Mouse (Mus musculus) adrenal gland, postnatal 14 days (tissue): Measurements from ENCODE around the gene Sh3d21. TPM values are rescaled to one million over a fixed set of nuclear protein-coding genes. Genes with fewer than 3 reads are reported as not detected.
"Not testable (repeated sequence)": the region's sequence is repeated elsewhere in the genome, so short reads cannot be mapped to it uniquely, and the experiment has no call there.

ENCODE experiments used
- DNase-seq: peaks from one replicate; pipeline ENCODE4 v3.0.0; 2021; ENCODE audit warnings: mixed read lengths
- long read RNA-seq, 2 experiments: library from polyadenylated mRNA; stranded (forward); transcript quantifications; one replicate each; pipeline ENCODE4 v2.0.0; 2021
- total RNA-seq: library from RNA; stranded (reverse); gene quantifications from 2 replicates; pipeline ENCODE4 v1.2.3, GENCODE M21; 2021

Sh3d21 gene
- total RNA-seq = 3.7 and 4.8 TPM in 2 replicates
- long read RNA-seq, experiment 1, partial matches to known transcripts = 7 of 8 reads
- long read RNA-seq, experiment 1, other reads (novel, unspliced or antisense) = 1 of 8 reads
- long read RNA-seq, experiment 2, partial matches to known transcripts = 5 of 8 reads
- long read RNA-seq, experiment 2, other reads (novel, unspliced or antisense) = 2 of 8 reads

DNA sequence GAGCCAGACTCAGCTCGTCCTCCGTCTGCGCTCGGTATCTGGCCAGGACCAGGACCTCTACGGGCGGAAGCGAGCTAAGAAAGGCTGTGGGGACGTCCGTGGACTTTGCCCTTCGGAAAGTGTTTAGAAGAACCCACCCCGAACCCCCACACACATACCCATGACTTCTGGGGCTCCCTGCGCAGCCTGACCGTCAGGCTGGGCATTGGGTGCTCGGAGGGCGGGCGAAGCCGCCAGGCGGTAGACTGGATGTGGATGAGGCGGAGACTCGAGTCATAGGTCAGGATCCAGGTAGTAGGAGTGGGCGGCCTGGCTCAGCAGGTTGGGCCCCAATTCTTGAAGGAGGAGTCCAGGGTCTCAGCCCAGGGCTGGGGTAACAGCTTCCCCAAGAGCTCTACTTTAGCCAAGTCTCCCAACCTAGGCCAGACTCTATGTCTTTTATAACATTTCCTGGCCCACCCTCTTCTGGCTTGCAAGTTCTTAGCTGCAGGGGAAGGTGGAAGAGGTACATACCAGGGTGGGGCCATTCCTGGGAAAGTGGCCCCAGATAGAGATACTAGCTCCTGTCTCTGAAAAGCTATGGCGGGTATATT lies at the start of gene Sh3d21:
Sh3d21 (minus strand) TSS at position 425 of the 593 bp plus-strand sequence.
- DNase-seq = no peak

DNA sequence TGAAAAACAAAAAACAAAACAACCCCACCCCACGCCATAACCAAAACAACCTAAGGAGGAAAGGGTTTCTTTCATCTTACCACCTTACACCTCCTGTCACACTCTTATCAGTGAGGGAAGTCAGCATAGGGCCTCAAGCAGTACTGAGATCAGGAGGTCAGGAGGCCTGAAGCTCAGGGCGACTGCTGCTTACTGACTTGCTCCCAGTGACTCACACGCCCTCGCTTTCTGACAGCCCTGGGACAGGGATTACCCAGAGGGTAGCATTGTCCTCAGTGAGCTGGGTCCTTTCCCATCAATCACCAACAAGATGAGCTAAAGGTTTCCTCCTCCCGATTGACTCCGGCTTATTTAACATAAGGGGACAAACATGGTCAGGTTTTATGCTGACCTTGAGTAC lies 43.8 kb upstream of the Sh3d21 start:
- peak; percentile 65 for DNase-seq

DNA sequence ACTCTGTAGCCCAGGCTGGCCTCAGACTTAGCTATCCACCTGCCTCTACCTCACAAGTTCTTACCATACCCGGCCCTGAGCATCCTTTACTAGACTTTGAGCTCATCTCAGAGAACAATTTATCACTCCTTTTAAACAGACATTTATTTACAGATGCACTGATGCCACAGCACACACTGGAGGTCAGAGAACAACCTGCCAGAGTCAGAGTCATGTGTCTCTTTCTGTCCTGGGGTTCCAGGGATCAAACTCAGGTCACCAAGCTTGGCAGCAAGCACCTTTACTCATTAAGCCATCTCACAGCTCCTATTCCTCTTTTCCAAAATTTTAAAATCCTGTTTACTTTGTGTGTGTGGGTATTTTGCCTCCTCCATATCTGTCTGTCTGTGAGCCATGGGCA lies 42.1 kb upstream of the Sh3d21 start:
- no peak for DNase-seq

DNA sequence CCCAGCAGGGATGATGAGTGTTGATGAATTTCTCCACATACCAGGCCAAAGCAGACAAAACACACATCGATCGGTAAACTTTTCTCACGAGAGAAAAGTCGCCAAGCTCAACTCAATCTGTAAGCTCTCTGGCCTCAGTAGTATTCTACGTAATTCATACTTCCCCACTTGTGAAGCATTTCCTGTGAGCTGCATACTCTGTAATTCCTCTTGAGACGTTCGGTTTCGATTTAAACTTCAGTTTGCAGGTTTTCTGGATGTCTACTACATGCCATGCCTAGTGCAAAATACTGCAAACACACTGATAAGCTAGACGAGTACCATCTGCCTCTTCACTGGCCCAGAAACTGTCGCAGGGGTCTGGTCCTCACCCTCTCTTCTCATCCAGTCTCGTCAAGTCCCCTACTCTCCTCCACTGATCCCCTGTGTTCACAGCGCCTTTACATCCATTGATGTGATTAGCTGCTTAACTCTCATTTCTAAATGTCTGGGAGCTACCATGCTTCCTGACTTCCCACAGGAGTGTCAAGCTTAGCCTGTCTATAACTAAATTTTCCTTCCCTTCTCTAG lies 41.5 kb upstream of the Sh3d21 start:
- DNase-seq = no peak

DNA sequence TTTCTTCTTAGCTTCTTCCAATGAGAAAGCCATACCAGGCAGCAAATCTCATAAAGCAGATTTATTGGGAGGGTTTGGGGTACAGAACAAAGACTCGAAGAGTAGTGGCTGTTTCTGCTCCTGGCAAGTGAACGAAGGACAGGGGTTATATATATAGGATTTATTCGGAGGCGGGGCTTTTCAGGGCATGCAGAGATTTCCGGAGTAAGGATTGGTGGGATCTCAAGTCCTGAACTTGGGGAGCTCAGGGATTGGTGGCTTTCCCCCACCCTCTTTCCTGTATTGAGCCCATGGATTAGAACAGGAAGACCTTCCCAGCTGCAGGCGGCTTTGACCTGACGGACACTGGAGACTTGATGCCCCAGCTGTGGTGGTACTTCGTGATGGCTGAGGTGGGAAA lies 40.7 kb upstream of the Sh3d21 start:
- no peak for DNase-seq

DNA sequence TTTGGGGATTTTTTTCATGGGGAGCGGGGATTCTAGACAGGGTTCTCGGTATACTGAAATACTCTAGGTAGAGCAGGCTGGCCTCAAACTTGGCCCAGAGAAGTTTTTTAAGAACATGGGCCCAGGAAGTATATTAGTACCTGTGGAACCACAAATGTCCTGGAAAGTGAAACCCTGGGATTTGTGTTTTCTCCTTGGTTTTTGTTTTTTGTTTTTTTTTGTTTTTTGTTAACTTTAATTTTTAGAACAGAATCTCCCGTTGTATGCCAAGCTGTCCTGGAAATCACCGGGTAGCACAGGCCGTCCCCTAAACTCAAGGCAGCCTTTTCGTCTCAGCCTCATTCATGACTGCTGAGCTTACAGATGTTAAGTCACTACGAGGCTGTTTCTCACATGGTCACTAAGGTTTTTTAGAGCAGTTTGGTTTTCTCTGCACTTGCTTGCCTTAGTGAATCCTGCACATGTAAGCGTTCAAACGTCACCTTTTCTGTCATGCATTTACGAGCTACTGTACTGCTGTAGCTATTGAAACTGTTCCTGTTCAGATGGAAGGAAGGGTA lies 40.1 kb upstream of the Sh3d21 start:
- no peak for DNase-seq

DNA sequence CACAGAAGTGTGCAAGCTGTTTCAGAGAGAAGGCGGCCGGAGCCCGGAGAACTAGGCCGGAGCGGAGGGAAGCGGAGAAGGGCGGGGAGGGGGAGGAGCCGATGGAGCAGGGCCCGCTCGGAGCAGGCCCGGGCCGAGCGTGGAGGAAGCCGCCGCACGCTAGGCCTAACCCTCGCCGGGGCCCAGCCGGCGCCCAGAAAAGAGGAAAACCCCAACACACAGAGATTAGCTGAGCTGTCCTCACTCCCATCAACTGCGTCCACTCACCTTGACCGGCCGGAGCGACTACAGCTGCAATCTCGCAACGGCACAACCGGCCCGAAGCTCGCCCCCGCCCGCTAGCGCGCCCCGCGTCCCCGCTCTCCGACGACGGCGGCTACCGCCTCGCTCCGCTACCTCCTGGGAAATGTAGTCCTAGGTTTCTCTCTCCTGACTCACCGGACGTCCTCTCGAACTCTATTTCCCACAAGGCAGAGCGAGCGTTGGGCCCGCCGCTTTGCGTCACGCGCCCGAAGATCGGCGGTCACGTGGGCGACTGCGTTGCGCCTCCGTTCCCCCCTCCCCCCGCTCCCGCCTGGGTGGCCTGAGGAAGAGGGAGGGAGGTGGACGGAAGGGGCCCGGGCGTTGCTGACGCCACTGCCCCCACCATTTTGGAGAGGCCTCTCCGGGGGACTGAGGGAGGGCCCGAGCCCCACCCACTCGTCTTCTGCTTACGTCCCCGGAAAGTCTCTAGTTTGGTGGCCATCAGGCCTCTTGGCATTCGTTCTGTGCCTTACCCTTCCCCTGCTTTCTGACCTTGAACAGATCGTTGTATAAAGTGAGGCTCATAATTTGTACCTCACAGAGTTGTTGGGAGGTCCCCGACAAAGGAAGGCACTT lies 39.3 kb upstream of the Sh3d21 start, which contains the start of gene Thrap3:
Thrap3 (minus strand) TSS at position 458 of the 879 bp plus-strand sequence.
- DNase-seq = peak; percentile 100

DNA sequence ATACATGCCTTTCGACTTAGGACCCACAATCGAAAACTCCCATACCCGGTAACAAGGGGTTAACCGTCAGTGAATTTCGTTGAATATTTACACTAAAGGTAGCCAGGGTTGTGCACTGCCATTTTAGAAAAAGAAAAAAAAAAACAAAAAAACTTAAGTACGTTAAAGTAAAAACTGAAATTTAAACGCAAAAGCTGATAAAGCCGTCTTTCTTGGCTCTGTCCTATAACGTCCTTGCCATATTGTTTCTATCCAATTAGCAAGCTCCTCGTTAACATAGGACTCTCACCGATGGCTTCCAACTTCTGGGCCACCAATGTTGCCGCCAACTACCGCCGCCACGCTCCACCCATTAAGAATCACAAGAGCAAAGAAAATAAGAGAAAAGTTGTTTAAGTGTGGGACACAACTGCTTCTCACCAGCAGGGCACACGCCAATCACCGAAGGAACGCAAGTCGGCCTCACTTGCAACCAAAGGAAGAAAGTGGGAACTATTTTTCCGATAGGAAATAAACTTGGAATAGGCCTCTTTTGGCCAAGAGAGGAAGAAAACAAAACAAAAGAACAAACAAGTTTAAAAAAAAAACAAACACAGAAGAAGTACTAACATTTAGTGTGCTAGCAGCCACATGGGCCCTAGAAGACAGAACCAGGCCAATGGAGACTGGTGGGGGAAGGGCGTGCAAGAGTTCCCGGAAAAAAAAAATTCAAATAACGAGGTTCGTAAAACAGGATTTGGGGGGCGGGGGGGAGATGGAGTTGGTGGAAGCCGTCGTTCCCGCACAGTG lies 38.4 kb upstream of the Sh3d21 start:
- DNase-seq = peak; percentile 53

DNA sequence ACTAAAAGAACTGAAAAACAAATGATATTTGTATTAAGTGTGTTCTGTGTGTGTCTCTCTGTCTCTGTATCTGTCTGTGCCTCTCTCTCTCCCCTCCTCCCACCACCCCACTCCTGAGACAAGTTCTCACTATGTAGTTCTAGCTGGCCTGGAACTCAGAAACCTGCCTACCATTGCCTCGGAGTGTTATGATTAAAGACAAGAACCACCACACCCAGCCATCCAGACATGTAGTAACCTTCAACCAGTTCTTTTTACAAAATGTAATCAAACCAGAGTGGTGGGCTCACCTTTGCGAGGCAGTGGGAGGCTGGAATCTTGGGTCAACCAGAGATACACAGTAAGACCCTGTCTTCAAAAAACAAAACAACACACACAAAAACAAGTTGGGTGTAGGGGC lies 37.4 kb upstream of the Sh3d21 start:
- DNase-seq = no peak

DNA sequence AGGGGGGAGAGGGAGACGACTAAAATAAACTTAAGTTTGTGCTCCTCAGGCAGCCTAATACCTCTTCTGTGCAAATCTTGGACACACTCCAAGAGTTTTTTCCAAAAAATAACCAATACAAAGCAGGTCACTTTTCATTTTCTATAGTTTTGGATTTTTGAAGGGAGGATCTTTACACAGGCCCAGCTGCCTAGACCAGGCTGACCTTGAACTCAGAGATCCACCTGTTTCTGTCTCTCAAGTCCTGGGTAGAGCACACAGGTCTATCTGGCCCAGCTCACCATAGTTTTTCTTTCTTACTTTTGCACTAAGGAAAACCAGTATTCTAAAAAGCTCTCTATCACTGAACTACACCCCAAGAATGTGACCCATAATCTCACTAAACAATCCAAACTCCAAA lies 36.7 kb upstream of the Sh3d21 start:
- DNase-seq = no peak

DNA sequence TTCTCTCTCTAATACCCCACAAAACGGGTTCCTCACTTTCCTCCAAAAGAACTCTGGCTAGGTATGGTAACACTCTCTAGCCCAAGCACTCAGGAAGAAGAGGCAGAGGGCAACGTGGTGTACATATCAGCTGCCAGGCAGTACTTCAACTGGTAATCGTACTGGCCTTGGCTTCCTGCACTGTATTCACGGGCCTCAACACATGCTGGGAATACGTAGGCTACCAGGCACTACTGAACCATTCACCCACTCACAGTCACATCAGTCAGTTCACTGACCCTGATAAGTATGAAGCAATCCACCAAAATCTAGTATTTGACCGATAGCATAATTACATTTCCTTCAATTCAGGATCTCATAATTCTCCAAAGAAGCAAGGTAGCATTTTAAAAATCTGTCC lies 36.3 kb upstream of the Sh3d21 start:
- peak; percentile 43 for DNase-seq

DNA sequence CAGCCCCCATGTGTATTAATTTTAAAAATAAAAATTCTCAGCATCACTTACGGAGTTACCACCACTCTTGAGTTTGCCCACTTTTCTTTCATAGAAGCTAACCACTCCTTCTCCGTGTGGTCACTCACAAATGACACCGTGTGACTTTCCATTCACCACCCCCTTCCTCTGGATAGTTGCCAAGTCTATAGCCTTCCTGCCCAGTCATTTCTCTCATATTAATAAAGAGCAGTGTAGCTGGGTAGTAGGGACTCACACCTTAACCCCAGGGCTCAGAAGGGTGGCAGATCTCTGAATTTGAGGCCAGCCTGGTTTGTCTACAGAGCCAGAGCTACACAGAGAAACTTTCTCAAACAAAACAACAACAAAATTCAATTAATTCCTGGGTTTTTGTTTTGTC lies 34.2 kb upstream of the Sh3d21 start:
- DNase-seq = peak; percentile 36

DNA sequence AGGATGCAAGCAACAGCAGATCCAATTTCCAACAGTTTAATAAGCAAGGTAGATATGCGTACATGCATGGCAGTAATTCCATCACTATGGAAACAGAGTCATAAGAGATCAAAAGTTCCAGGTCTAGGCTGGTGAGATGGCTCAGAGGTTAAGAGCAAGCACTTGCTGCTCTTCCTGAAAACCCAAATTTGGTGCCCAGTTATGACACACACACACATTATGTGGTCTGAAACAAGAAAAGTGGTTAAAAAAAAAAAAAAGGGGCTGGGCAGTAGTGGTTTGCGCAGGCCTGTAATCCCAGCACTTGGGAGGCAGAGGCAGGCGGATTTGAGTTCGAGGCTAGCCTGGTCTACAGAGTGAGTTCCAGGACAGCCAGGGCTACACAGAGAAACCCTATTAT lies 31.6 kb upstream of the Sh3d21 start:
- DNase-seq = no peak

DNA sequence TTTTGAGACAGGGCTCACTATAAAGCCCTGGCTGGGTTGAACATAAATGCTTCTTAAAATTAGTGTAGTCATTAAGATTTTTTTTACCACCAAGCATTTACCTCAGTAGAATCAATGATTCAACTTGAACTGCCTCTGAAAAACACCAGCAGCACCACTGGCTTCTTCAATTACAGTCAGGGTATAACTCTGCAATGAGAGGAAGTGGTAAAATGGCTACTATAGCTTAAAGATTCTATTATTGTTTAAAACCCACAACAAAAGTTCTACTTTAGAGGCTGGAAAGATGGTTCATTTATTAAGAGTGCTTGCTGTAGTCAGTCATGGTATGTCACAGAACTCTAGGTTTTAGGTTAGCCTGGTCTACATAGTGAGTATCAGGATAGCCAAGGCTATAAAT lies 30.9 kb upstream of the Sh3d21 start:
- no peak for DNase-seq

DNA sequence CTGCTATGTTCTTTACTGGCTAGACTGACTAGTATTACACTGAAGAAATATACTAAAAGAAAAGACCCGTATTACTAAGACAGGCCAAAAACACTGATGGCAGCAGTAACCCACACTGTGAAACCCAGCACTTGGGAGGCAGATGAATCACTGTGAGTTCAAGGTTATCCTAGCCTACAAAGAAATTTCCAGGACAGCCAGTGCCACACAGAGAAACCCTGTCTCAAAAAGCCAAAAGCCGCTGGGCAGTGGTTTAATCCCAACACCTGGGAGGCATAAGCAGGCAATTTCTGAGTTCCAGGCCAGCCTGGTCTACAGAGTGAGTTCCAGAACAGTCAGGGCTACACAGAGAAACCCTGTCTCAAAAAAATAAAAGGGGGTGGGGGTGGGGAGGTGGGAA lies 27.3 kb upstream of the Sh3d21 start:
- DNase-seq = peak; percentile 39

DNA sequence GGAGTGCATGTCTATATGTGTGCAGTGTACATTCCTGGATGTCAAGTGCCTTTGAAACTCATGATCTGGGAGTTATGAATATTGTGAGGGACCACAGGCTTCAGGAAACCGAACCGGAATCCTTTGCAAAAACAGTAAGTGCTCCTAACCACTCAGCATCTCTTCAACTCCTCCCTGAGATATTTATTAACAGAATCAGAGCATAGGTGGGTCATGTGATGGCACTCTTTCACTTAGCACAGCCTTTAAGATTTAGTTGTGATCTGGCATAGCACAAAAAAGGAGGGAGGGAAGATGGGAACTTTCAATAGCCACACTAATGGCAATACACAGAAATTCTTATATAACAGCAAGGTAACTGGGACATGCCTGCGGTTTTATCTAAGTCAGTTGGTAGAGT lies 23.8 kb upstream of the Sh3d21 start:
- no peak for DNase-seq

DNA sequence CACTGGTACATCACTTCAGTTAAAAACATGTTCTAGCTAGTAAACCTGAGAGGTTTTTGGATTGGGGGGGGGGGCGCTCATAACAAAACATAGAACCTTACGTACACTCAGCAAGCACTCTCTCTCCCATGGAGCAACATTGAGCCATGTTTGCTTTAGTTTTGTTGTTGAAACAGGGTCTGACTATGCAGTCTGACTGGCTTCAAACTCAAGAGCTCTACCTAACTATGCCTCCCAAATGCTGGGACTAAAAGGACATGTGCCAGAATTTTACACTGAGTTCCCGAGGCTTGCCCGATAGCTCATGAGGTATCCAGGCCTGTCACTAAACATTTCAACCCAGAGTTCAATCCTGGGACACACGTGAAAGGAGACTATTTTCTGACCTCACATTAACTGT lies 19.7 kb upstream of the Sh3d21 start:
- no peak for DNase-seq

DNA sequence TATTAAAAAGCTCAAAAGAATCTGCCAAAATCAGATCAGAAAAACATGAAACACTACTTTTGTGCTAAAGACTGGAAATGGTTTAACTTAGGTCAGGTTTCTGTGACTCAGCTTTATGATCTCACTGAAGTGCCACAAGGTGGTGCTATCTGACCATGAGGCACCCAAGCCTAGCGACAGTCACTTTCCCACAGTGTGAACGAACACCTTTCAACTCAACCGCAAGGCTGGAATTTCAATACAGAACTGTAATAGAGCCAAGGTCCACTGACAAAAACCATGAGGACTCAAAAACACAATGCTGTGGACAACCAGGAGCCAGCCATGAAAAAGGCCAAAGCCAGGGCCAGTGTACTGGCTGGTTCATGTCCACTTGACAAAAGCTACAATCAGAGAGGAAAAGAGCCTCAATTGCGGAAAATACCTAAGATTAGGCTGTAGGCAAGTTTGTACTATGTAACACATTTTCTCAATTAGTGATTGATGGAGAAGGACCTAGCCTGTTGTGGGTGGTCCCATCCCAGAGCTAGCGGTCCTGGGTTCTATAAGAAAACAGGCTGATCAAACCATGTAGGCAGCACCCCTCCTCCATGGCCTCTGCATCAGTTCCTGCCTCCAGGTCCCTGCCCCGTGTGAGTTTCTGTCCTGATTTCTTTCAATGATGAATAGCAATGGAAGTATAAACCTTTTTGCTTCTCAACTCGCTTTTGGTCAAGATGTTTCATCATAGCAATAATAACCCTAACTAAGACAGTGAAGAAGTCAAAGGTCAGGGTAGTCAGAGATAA lies 18.1 kb upstream of the Sh3d21 start:
- DNase-seq = peak; percentile 71

DNA sequence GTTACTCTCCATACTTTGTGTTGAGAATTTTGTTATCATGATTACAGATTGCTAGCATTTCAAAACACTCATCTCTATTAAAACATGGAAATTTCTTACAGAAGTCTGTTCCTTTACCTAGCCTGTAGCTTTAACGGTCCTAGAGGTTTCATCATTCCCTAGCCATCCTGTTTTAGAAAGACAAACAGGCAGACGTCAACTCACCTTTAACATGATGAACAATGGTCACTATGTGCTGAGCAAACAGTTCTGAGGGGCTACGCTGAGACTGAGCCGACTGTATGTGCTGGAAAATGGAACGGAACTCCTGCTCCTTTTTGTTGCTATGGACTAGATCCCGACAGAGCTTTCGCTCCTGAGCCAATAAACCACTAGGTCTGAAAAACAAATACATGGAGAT lies 12.7 kb upstream of the Sh3d21 start:
- DNase-seq = not testable (repeated sequence)

DNA sequence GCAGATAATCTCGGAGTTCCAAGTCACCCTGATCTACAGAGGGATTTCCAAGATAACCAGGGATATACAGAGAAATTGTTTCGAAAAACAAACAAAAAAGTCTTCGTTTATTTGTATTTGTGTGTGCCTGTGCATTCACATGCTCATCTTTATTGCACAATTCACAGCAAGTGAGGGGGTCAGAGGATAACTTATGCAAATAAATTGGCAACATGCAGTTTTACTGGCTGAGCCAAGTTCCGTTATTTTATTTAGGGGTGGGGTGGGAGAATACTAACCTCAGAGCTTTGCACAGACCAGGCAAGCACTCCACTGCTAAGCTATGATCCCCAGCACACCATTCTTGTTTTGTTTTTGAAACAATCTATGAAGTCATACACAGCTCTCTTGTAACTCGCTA lies 10.5 kb upstream of the Sh3d21 start:
- no peak for DNase-seq

DNA sequence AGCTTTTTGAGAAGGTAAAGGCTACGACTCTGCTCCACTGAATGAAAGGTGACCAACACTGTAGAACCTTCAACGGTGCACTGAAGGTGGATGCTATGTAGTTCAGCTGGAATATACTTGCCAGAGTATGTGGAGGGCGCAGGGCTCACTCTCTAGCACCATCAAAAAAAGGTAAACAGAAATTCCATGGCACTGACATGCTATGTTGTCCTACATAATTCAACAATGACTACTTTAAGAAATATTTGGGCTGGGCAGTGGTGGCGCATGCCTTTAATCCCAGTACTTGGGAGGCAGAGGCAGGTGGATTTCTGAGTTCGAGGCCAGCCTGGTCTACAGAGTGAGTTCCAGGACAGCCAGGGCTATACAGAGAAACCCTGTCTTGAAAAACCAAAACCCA lies 7.4 kb upstream of the Sh3d21 start:
- not testable (repeated sequence) for DNase-seq
